ENCODE assay signal across 8 mouse cellular contexts in the genomic region with DNA sequence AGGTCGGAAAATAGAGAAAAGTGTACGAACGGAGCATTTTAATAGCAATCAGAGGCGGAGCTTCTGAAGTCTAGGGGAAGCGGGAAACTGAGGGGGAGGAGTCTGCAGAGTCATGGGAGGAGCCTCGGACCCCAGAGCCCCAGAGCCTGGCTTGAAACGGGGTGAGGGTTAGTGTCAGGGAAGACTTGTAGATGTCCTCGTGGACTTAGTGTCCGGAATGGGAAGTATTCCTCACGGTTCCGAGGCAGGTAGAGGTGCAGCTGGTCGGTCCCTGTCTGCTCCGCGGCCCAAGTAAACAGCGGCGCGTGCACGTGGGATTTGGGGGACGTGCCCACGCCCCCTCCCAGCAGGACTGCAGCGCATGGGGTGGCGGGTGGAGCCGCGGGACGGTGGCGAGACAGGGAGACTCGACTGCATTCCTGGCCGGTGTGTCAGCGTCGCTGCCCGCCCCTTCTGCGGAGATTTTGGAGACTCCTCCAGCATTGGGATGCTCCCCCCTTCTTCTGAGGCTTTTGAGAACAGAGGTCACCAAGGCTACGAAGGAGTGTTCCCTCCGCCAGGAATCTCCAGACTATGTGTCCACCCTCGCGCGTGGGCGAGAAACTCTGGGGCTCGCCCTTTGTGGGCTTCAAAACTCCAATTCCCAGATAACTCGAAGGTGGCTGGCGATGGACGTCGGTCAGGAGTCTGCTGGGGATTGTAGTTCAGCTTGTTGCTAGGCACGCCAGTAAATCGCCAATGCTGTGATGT. TPM values are rescaled to one million over a fixed set of nuclear protein-coding genes. Genes with fewer than 3 reads are reported as not detected.
A peak's percentile ranks its signal among the peaks of the same experiment; 100 is the strongest.
DNase-seq lines count a peak whose midpoint lies in the region; ATAC-seq lines count a peak whose summit lies in the region.

No protein-coding gene starts in this region.

- H3K4me2 ChIP-seq in embryonic facial prominence, embryonic 11.5 days (ENCODE audit: low read depth, low read length) = peak overlapping the region; percentile 95
- peak overlapping the region; percentile 98 for H3K4me2 ChIP-seq in intestine, embryonic 16.5 days (ENCODE audit: low read depth, low read length)
- H3K4me2 ChIP-seq in limb, embryonic 11.5 days (ENCODE audit: low read depth, severe bottlenecking) = peak overlapping the region; percentile 91
- peak overlapping the region; percentile 83 for H3K4me2 ChIP-seq in midbrain, embryonic 11.5 days

- peak overlapping the region; percentile 46 for H3K9ac ChIP-seq in embryonic facial prominence, embryonic 11.5 days (replicated peaks; ENCODE audit: low read length)
- peak overlapping the region; percentile 73 for H3K9ac ChIP-seq in intestine, embryonic 16.5 days (ENCODE audit: low read depth, low read length)
- H3K9ac ChIP-seq in limb, embryonic 11.5 days (ENCODE audit: low read length) = peak overlapping the region; percentile 55
- H3K9ac ChIP-seq in midbrain, embryonic 11.5 days (ENCODE audit: low read length) = peak overlapping the region; percentile 70

- peak overlapping the region; percentile 68 for H3K4me3 ChIP-seq in embryonic facial prominence, embryonic 11.5 days (ENCODE audit: low read depth, low read length)
- peak overlapping the region; percentile 68 for H3K4me3 ChIP-seq in intestine, embryonic 16.5 days (ENCODE audit: low read length)
- peak overlapping the region; percentile 68 for H3K4me3 ChIP-seq in limb, embryonic 11.5 days (ENCODE audit: low read depth, low read length)
- peak overlapping the region; percentile 70 for H3K4me3 ChIP-seq in midbrain, embryonic 11.5 days (ENCODE audit: low read depth, low read length)

- ATAC-seq in embryonic facial prominence, embryonic 11.5 days (replicated peaks; ENCODE audit: insufficient number of reproducible peaks, low FRiP score, low TSS enrichment, low read depth) = peak; percentile 64
- ATAC-seq in granulocyte monocyte progenitor cell, adult 5-6 weeks (replicated peaks; ENCODE audit: poor library complexity, severe bottlenecking) = peak; percentile 52
- peak; percentile 66 for ATAC-seq in intestine, embryonic 16.5 days
- peak; percentile 78; the same call in 1 of the 2 replicates for ATAC-seq in limb, embryonic 11.5 days (ENCODE audit: insufficient number of reproducible peaks, low FRiP score, low TSS enrichment, low read depth)
- ATAC-seq in midbrain, embryonic 11.5 days (ENCODE audit: low FRiP score) = peak; percentile 75

- no peaks in the 10 kb centered on the region for H3K9me3 ChIP-seq in embryonic facial prominence, embryonic 11.5 days (replicated peaks; ENCODE audit: control insufficient read depth, low read length)
- H3K9me3 ChIP-seq in intestine, embryonic 16.5 days (ENCODE audit: control insufficient read depth, low read length) = no peaks in the 10 kb centered on the region
- H3K9me3 ChIP-seq in limb, embryonic 11.5 days (ENCODE audit: control insufficient read depth, low read length) = no peaks in the 10 kb centered on the region
- no peaks in the 10 kb centered on the region for H3K9me3 ChIP-seq in midbrain, embryonic 11.5 days (ENCODE audit: control insufficient read depth, low read length)

- WGBS in embryonic facial prominence, embryonic 11.5 days = 1% methylated on average over 45 of the region's 45 CpGs
- WGBS in intestine, embryonic 16.5 days = under 1% methylated on average over 45 of the region's 45 CpGs
- whole genome bisulfite sequencing in limb, embryonic 11.5 days = under 1% methylated on average over 44 of the region's 45 CpGs
- WGBS in midbrain, embryonic 11.5 days = under 1% methylated on average over 45 of the region's 45 CpGs

- H3K27me3 ChIP-seq in embryonic facial prominence, embryonic 11.5 days (ENCODE audit: control insufficient read depth, insufficient read depth, low read length) = no peaks in the 10 kb centered on the region
- H3K27me3 ChIP-seq in intestine, embryonic 16.5 days (replicated peaks; ENCODE audit: control insufficient read depth, insufficient read depth, low read length) = no peaks in the 10 kb centered on the region
- 0 out of 2 replicates have a peak, but pooled peaks cover 2% of the 10 kb centered on the region for H3K27me3 ChIP-seq in limb, embryonic 11.5 days (ENCODE audit: control insufficient read depth, insufficient read depth, low read length)
- H3K27me3 ChIP-seq in midbrain, embryonic 11.5 days (ENCODE audit: control insufficient read depth, insufficient read depth, low read length) = no peaks in the 10 kb centered on the region

- H3K27ac ChIP-seq in embryonic facial prominence, embryonic 11.5 days (replicated peaks; ENCODE audit: low read depth, low read length) = no peak overlapping the region; the same call in 1 of the 2 replicates
- peak overlapping the region; percentile 64 for H3K27ac ChIP-seq in intestine, embryonic 16.5 days (ENCODE audit: low read length)
- 0 out of 2 replicates have a peak overlapping the region, but pooled peaks have one; percentile 9 for H3K27ac ChIP-seq in limb, embryonic 11.5 days (replicated peaks; ENCODE audit: low read depth, low read length)
- no peak overlapping the region; the same call in 1 of the 2 replicates for H3K27ac ChIP-seq in midbrain, embryonic 11.5 days (ENCODE audit: low read depth, low read length)

- no peaks in the 10 kb centered on the region; the same call in 1 of the 2 replicates for H3K36me3 ChIP-seq in embryonic facial prominence, embryonic 11.5 days (replicated peaks; ENCODE audit: control insufficient read depth, insufficient read depth, low read depth, low read length)
- peaks cover 6% of the 10 kb centered on the region; the same call in 1 of the 2 replicates for H3K36me3 ChIP-seq in intestine, embryonic 16.5 days (ENCODE audit: control insufficient read depth, insufficient read depth, low read length)
- H3K36me3 ChIP-seq in limb, embryonic 11.5 days (ENCODE audit: control insufficient read depth, insufficient read depth, low read length) = peaks cover 5% of the 10 kb centered on the region; the same call in 1 of the 2 replicates
- peaks cover 7% of the 10 kb centered on the region for H3K36me3 ChIP-seq in midbrain, embryonic 11.5 days (ENCODE audit: control insufficient read depth, insufficient read depth, low read length)

- peaks cover 2% of the 10 kb centered on the region for H3K4me1 ChIP-seq in embryonic facial prominence, embryonic 11.5 days (ENCODE audit: control insufficient read depth, insufficient read depth, low read length)
- peaks cover 30% of the 10 kb centered on the region for H3K4me1 ChIP-seq in intestine, embryonic 16.5 days (ENCODE audit: control insufficient read depth, insufficient read depth, low read length)
- H3K4me1 ChIP-seq in limb, embryonic 11.5 days (ENCODE audit: control insufficient read depth, insufficient read depth, low read length) = peaks cover 13% of the 10 kb centered on the region
- peaks cover 27% of the 10 kb centered on the region for H3K4me1 ChIP-seq in midbrain, embryonic 11.5 days (ENCODE audit: control insufficient read depth, insufficient read depth, low read length)

- DNase-seq in 3T3-L1 (ENCODE audit: low read depth, low spot score) = peak; percentile 88
- DNase-seq in adrenal gland, postnatal 14 days = peak; percentile 83
- peak; percentile 91 for DNase-seq in embryonic facial prominence, embryonic 11.5 days (ENCODE audit: low spot score)
- peak; percentile 84 for DNase-seq in limb, embryonic 11.5 days (ENCODE audit: low spot score)
- peak; percentile 93 for DNase-seq in midbrain, embryonic 11.5 days (ENCODE audit: low spot score, missing footprints)
- DNase-seq in spleen, postnatal 4 days (ENCODE audit: low spot score in 2 of 2) = peak; percentile 71 to 80

RNA-seq across cellular contexts. Expression of gene Ppp1r13l, which starts 0.5 kb away (rescaled TPM):
- total RNA-seq in adrenal gland, postnatal 14 days (2021) = 7.3 and 8.3 TPM in 2 replicates
- 4.7 and 5.2 TPM in 2 replicates for polyA plus RNA-seq in embryonic facial prominence, embryonic 11.5 days (2014; fragmentation: Nextera tagmentation; extraction: Ambion mirVana)
- 1.8 and 1.9 TPM in 2 replicates for total RNA-seq in granulocyte monocyte progenitor cell, adult 5-6 weeks (2014; fragmentation: Nextera tagmentation)
- total RNA-seq in granulocyte monocyte progenitor cell, adult 5-6 weeks (2017) = 0.26 and 0.57 TPM in 2 replicates
- 3.1 and 4.2 TPM in 2 replicates for polyA plus RNA-seq in intestine, embryonic 16.5 days (2015; fragmentation: Nextera tagmentation; extraction: Ambion mirVana)
- polyA plus RNA-seq in limb, embryonic 11.5 days (2014; fragmentation: Nextera tagmentation; extraction: Ambion mirVana) = 6.6 and 8.7 TPM in 2 replicates
- polyA plus RNA-seq in midbrain, embryonic 11.5 days (2014; fragmentation: Nextera tagmentation; extraction: Ambion mirVana) = 3.0 and 3.2 TPM in 2 replicates

RNA-seq across cellular contexts. Expression of gene Cd3eap, which starts 0.8 kb away (rescaled TPM):
- 12.2 and 14.5 TPM in 2 replicates for total RNA-seq in adrenal gland, postnatal 14 days (2021)
- polyA plus RNA-seq in embryonic facial prominence, embryonic 11.5 days (2014; fragmentation: Nextera tagmentation; extraction: Ambion mirVana) = 20.1 and 21.5 TPM in 2 replicates
- total RNA-seq in granulocyte monocyte progenitor cell, adult 5-6 weeks (2014; fragmentation: Nextera tagmentation) = 20.3 and 26.1 TPM in 2 replicates
- total RNA-seq in granulocyte monocyte progenitor cell, adult 5-6 weeks (2017) = 23.2 and 39.9 TPM in 2 replicates
- polyA plus RNA-seq in intestine, embryonic 16.5 days (2015; fragmentation: Nextera tagmentation; extraction: Ambion mirVana) = 19.1 and 24.3 TPM in 2 replicates
- polyA plus RNA-seq in limb, embryonic 11.5 days (2014; fragmentation: Nextera tagmentation; extraction: Ambion mirVana) = 21.1 and 24.8 TPM in 2 replicates
- polyA plus RNA-seq in midbrain, embryonic 11.5 days (2014; fragmentation: Nextera tagmentation; extraction: Ambion mirVana) = 15.1 and 15.4 TPM in 2 replicates

RNA-seq across cellular contexts. Expression of gene Ercc1, which starts 15.5 kb away (rescaled TPM):
- 37.1 and 46.7 TPM in 2 replicates for total RNA-seq in adrenal gland, postnatal 14 days (2021)
- polyA plus RNA-seq in embryonic facial prominence, embryonic 11.5 days (2014; fragmentation: Nextera tagmentation; extraction: Ambion mirVana) = 87.1 and 94.5 TPM in 2 replicates
- total RNA-seq in granulocyte monocyte progenitor cell, adult 5-6 weeks (2014; fragmentation: Nextera tagmentation) = 12.4 and 42.8 TPM in 2 replicates
- 29.4 and 34.9 TPM in 2 replicates for total RNA-seq in granulocyte monocyte progenitor cell, adult 5-6 weeks (2017)
- polyA plus RNA-seq in intestine, embryonic 16.5 days (2015; fragmentation: Nextera tagmentation; extraction: Ambion mirVana) = 45.8 and 51.3 TPM in 2 replicates
- polyA plus RNA-seq in limb, embryonic 11.5 days (2014; fragmentation: Nextera tagmentation; extraction: Ambion mirVana) = 104 and 114 TPM in 2 replicates
- 111 and 118 TPM in 2 replicates for polyA plus RNA-seq in midbrain, embryonic 11.5 days (2014; fragmentation: Nextera tagmentation; extraction: Ambion mirVana)

RNA-seq across cellular contexts. Expression of gene Ercc2, which starts 21.7 kb away (rescaled TPM):
- 28.2 and 30.2 TPM in 2 replicates for total RNA-seq in adrenal gland, postnatal 14 days (2021)
- polyA plus RNA-seq in embryonic facial prominence, embryonic 11.5 days (2014; fragmentation: Nextera tagmentation; extraction: Ambion mirVana) = 7.1 and 8.2 TPM in 2 replicates
- 10.7 and 26.9 TPM in 2 replicates for total RNA-seq in granulocyte monocyte progenitor cell, adult 5-6 weeks (2014; fragmentation: Nextera tagmentation)
- total RNA-seq in granulocyte monocyte progenitor cell, adult 5-6 weeks (2017) = 29.8 and 31.9 TPM in 2 replicates
- polyA plus RNA-seq in intestine, embryonic 16.5 days (2015; fragmentation: Nextera tagmentation; extraction: Ambion mirVana) = 15.5 and 17.6 TPM in 2 replicates
- polyA plus RNA-seq in limb, embryonic 11.5 days (2014; fragmentation: Nextera tagmentation; extraction: Ambion mirVana) = 11.8 and 13.5 TPM in 2 replicates
- polyA plus RNA-seq in midbrain, embryonic 11.5 days (2014; fragmentation: Nextera tagmentation; extraction: Ambion mirVana) = 10.3 and 10.9 TPM in 2 replicates

RNA-seq across cellular contexts. Expression of gene Klc3, which starts 43.8 kb away (rescaled TPM):
- total RNA-seq in adrenal gland, postnatal 14 days (2021) = 1.3 and 2.7 TPM in 2 replicates
- polyA plus RNA-seq in embryonic facial prominence, embryonic 11.5 days (2014; fragmentation: Nextera tagmentation; extraction: Ambion mirVana) = 3.9 and 5.6 TPM in 2 replicates
- not detected in 2 replicates for total RNA-seq in granulocyte monocyte progenitor cell, adult 5-6 weeks (2014; fragmentation: Nextera tagmentation)
- total RNA-seq in granulocyte monocyte progenitor cell, adult 5-6 weeks (2017) = not detected in 2 replicates
- polyA plus RNA-seq in intestine, embryonic 16.5 days (2015; fragmentation: Nextera tagmentation; extraction: Ambion mirVana) = 2.7 and 2.9 TPM in 2 replicates
- 2.7 and 3.5 TPM in 2 replicates for polyA plus RNA-seq in limb, embryonic 11.5 days (2014; fragmentation: Nextera tagmentation; extraction: Ambion mirVana)
- 0.37 and 1.4 TPM in 2 replicates for polyA plus RNA-seq in midbrain, embryonic 11.5 days (2014; fragmentation: Nextera tagmentation; extraction: Ambion mirVana)

Comparison
In these comparisons a context has a peak if more than half of its experiments do, and no peak if none do; other contexts are left out.
1. H3K27ac ChIP-seq: peak in intestine, embryonic 16.5 days (single experiment) and limb, embryonic 11.5 days (single experiment); none in embryonic facial prominence, embryonic 11.5 days (single experiment) and midbrain, embryonic 11.5 days (single experiment).
2. Peak in every context shown above with its lines, with median percentiles within 50 percentile points of each other: DNase-seq, ATAC-seq, H3K4me2 ChIP-seq, H3K4me3 ChIP-seq and H3K9ac ChIP-seq.